Comparison of ENCODE assay signal across 23 mouse cellular contexts in genomic region chr12:27848141-27848540, GRCm38 (mm10).
DNase-seq lines count a peak whose midpoint lies in the region; ATAC-seq lines count a peak whose summit lies in the region.
"Had no signal": no experiment of that assay in that cellular context is flagged by ENCODE, and none has a peak within 500 bp of the region (broad histone marks: within the 10 kb centered on the region; RNA-seq: fewer than 3 reads in every experiment).

No protein-coding gene starts in this region.

- no peaks in the 10 kb centered on the region for H3K27me3 ChIP-seq in embryonic facial prominence, embryonic 10.5 days (replicated peaks; ENCODE audit: low read depth, poor library complexity, severe bottlenecking)
- no peaks in the 10 kb centered on the region for H3K27me3 ChIP-seq in liver, embryonic 11.5 days (replicated peaks; ENCODE audit: control insufficient read depth, insufficient read depth, low read length)
- H3K27me3 ChIP-seq: CH12.LX; embryonic facial prominence, embryonic 13.5 days; embryonic facial prominence, embryonic 15.5 days; forebrain, embryonic 12.5 days had no signal

- H3K4me3 ChIP-seq in embryonic facial prominence, embryonic 10.5 days: no peak overlapping the region
- H3K4me3 ChIP-seq in liver, embryonic 11.5 days (ENCODE audit: low read depth, low read length): no peak overlapping the region
- H3K4me3 ChIP-seq: embryonic facial prominence, embryonic 13.5 days; embryonic facial prominence, embryonic 15.5 days; erythroblast, embryonic 14.5 days; forebrain, embryonic 10.5 days; forebrain, embryonic 12.5 days had no signal

- DNase-seq in embryo, embryonic 9.5 days (ENCODE audit: extremely low spot score): peak; percentile 25
- DNase-seq in embryo, embryonic 10.5 days (ENCODE audit: low spot score): no peak
- DNase-seq in embryonic facial prominence, embryonic 10.5 days (ENCODE audit: low spot score): peak; percentile 23
- DNase-seq in B cell, adult 2 months: no peak
- DNase-seq in liver, embryonic 11.5 days (ENCODE audit: low spot score): no peak
- DNase-seq: adrenal gland, adult 2 months; adrenal gland, postnatal 10 days; adrenal gland, postnatal 25 days; cerebellum, adult 11 months; cerebellum, adult 18-20 months; cerebellum, adult 8-10 months; cerebellum, postnatal 10 days; cerebellum, postnatal 25 days had no signal

- H3K4me2 ChIP-seq in liver, embryonic 11.5 days: no peak overlapping the region
- H3K4me2 ChIP-seq: embryonic facial prominence, embryonic 13.5 days; embryonic facial prominence, embryonic 15.5 days; forebrain, embryonic 12.5 days had no signal

- no peaks in the 10 kb centered on the region for H3K36me3 ChIP-seq in embryonic facial prominence, embryonic 10.5 days (replicated peaks)
- H3K36me3 ChIP-seq in liver, embryonic 11.5 days (ENCODE audit: control insufficient read depth, insufficient read depth, low read length): no peaks in the 10 kb centered on the region
- H3K36me3 ChIP-seq: embryonic facial prominence, embryonic 13.5 days; embryonic facial prominence, embryonic 15.5 days; forebrain, embryonic 10.5 days; forebrain, embryonic 12.5 days; G1E had no signal

- 43% methylated on average over 5 of the region's 5 CpGs for WGBS in embryonic facial prominence, embryonic 10.5 days
- 72% methylated on average over 5 of the region's 5 CpGs for WGBS in liver, embryonic 11.5 days

- no peak overlapping the region for H3K9ac ChIP-seq in liver, embryonic 11.5 days (ENCODE audit: low read depth, low read length)
- H3K9ac ChIP-seq: embryonic facial prominence, embryonic 13.5 days; embryonic facial prominence, embryonic 15.5 days; forebrain, embryonic 12.5 days had no signal

- H3K4me1 ChIP-seq in embryonic facial prominence, embryonic 10.5 days: peaks cover 30% of the 10 kb centered on the region
- no peaks in the 10 kb centered on the region for H3K4me1 ChIP-seq in liver, embryonic 11.5 days (replicated peaks; ENCODE audit: control insufficient read depth, insufficient read depth, low read length)
- H3K4me1 ChIP-seq: embryonic facial prominence, embryonic 13.5 days; embryonic facial prominence, embryonic 15.5 days; forebrain, embryonic 12.5 days had no signal

- H3K9me3 ChIP-seq in embryonic facial prominence, embryonic 10.5 days: no peaks in the 10 kb centered on the region
- no peaks in the 10 kb centered on the region for H3K9me3 ChIP-seq in liver, embryonic 11.5 days (ENCODE audit: control insufficient read depth, low read length)
- H3K9me3 ChIP-seq: embryonic facial prominence, embryonic 13.5 days; embryonic facial prominence, embryonic 15.5 days; forebrain, embryonic 10.5 days; forebrain, embryonic 12.5 days had no signal

- no peak overlapping the region for H3K27ac ChIP-seq in embryonic facial prominence, embryonic 10.5 days (replicated peaks)
- no peak overlapping the region for H3K27ac ChIP-seq in liver, embryonic 11.5 days (ENCODE audit: low read depth, low read length)
- H3K27ac ChIP-seq: embryonic facial prominence, embryonic 13.5 days; embryonic facial prominence, embryonic 15.5 days; forebrain, embryonic 10.5 days; forebrain, embryonic 12.5 days had no signal

- ATAC-seq in liver, embryonic 11.5 days (replicated peaks; ENCODE audit: low FRiP score): no peak
- ATAC-seq: CD4-positive, CD25-positive, alpha-beta regulatory T cell, adult 4 months; forebrain, embryonic 14.5 days; forebrain, embryonic 16.5 days had no signal

Comparison
In these comparisons a context has a peak if more than half of its experiments do, and no peak if none do; other contexts are left out.
1. DNase-seq: peak in embryo, embryonic 9.5 days (single experiment) and embryonic facial prominence, embryonic 10.5 days (single experiment); none in embryo, embryonic 10.5 days (single experiment), B cell, adult 2 months (0 of 2) and liver, embryonic 11.5 days (single experiment).